Mouse (Mus musculus) spleen, adult 2 months (tissue): ENCODE data around the gene Fra10ac1. TPM values are rescaled to one million over a fixed set of nuclear protein-coding genes. Genes with fewer than 3 reads are reported as not detected.

Source experiments
- DNase-seq, 2 experiments: peaks; one replicate each; pipeline versions ENCODE4 v3.0.0 to v3.0.0-alpha.2; 2012 to 2021; ENCODE audit warnings: low spot score in 2 of 2, low read depth in 1 of 2
- H3K27ac ChIP-seq: fragments of 200-500 bp; 2 replicates; pipeline ENCODE4 v1.5.1; 2012; ENCODE audit warnings: low read length, inconsistent platforms; ENCODE audit not compliant: insufficient read depth
- H3K27me3 ChIP-seq: fragments of 200-500 bp; 2 replicates; pipeline ENCODE4 v1.6.1; 2012; ENCODE audit warnings: mild to moderate bottlenecking, moderate library complexity, low read length, inconsistent platforms; ENCODE audit not compliant: control insufficient read depth, insufficient read depth
- H3K36me3 ChIP-seq: fragments of 200-500 bp; 2 replicates; pipeline ENCODE4 v1.6.1; 2012; ENCODE audit warnings: mild to moderate bottlenecking, low read length, inconsistent platforms; ENCODE audit not compliant: control insufficient read depth, insufficient read depth
- H3K4me1 ChIP-seq: fragments of 200-500 bp; 2 replicates; pipeline ENCODE4 v1.6.1; 2011; ENCODE audit warnings: inconsistent platforms; ENCODE audit not compliant: control insufficient read depth, insufficient read depth, insufficient read length
- H3K4me3 ChIP-seq: fragments of 200-500 bp; 2 replicates; pipeline ENCODE4 v1.5.1; 2011; ENCODE audit warnings: mild to moderate bottlenecking, inconsistent platforms; ENCODE audit not compliant: insufficient read depth, insufficient read length; ENCODE audit errors: extremely low read depth
- CTCF ChIP-seq: fragments of 200-500 bp; IDR thresholded peaks from 2 replicates; pipeline ENCODE4 v1.5.1; 2011; ENCODE audit warnings: mild to moderate bottlenecking, inconsistent platforms; ENCODE audit not compliant: insufficient read depth, insufficient read length, insufficient replicate concordance; ENCODE audit errors: extremely low read depth
- POLR2A ChIP-seq: fragments of 200-500 bp; IDR thresholded peaks from 2 replicates; pipeline ENCODE4 v1.6.1; 2011; ENCODE audit warnings: low read depth, low read length, inconsistent platforms
- WGBS: fragments of 180-500 bp; shearing (Covaris S2); methylation state at CpG from one replicate; pipeline ENCODE4 v1.1.7; 2018; 5-methylcytosine and 5-hydroxymethylcytosine counted together
- polyA plus RNA-seq: library from polyadenylated mRNA; depleted of rRNA; stranded (reverse); fragments of >200 nt; gene quantifications from 2 replicates; pipeline ENCODE4 v1.2.3, GENCODE M21; 2012

The Fra10ac1 gene
- polyA plus RNA-seq, 1 experiment: 2.7 TPM

DNA sequence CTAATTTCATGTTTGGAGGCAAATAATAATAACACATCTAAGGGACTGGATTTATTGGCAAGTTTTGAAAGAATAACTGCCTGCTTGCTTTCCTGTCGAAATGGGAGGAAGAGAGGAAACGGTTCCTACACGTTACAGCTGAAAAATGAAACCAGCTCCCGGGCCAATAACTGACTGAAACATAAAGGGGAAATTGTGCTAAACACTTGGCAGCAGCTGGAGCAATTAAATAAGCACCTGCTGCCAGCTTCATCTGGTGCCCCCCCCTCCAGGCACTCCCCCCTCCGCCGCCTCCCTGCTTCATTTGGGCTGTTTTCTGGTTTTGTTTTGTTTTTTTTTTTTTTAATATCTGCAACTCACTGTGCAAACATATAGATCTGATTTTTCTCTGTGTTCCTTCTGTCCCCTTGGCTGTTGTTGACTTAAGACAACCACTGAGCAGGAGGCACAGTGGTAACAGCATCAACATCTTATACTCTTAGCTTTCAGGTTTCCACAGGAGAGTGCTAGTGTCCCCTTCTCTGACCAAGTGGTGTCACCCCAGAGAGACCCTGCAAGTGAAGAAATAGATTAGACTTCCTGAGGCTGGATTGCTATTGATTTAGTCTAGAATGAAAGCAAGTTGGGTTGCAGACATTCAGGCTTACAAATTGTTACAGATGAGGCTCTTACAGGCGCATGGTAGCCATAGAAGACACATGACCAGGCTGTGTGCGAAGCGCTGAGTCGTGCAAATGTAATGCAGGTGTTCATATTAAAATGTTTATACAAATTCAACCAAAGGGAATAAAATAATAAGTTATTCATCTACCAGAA is 21.6 kb upstream of the Fra10ac1 start:
- Histone ChIP-seq H3K36me3 (no peaks in the 10 kb centered on the region), H3K4me1 (no peaks in the 10 kb centered on the region), H3K27me3 (no peaks in the 10 kb centered on the region), H3K4me3 (no peak overlapping the region), H3K27ac (no peak overlapping the region)
- WGBS: 39% methylated on average over 10 of the region's 10 CpGs
- TF ChIP-seq CTCF (no peak), POLR2A (no peak)
- no peak for DNase-seq

DNA sequence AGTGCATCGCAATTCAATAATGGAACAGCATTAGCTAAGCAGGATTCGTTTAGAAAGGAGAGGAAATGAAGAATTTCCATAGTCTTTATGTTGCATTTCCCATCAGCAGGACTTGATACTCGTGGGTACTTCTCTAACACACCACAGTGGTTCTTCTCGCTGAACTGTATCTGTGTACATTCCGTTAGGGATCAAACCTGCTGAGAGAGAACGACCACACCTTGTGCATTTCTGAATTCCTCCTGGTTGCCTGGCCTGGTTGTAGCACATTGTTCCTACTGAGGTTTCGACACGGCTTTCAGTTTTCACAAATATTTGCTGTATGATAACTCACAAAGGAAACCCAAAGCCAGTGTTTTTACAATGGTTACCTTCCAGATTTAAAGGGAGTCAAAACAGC is 20.8 kb upstream of the Fra10ac1 start:
- Histone ChIP-seq H3K4me1 (no peaks in the 10 kb centered on the region), H3K4me3 (no peak overlapping the region), H3K27ac (no peak overlapping the region), H3K27me3 (no peaks in the 10 kb centered on the region), H3K36me3 (no peaks in the 10 kb centered on the region)
- 76% methylated on average over 8 of the region's 8 CpGs for WGBS
- TF ChIP-seq CTCF (no peak), POLR2A (no peak)
- DNase-seq: no peak

DNA sequence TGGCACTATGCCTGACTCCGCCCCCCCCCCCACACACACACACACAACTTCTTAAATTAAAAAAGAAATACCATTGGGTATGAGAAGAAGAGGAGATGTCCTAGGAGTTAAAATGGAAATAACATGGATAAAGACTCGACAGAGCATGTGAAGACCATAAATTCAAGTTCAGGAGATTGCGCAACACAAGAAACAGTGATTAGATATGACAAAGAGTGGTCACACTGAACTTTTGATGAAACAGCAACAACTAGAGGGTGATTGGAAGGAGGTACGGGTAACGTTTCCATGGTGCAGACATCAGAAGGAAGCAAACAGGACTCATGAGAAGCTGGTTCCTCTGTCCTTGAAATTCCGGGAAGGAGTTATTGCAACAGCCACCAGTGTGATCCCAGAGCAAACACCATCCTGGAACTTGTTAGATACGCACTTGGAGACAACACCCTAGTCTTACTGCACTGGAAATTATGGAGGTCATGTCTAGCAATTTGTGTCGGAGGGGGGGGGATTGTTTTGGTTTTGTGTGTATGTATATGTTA is 18.4 kb upstream of the Fra10ac1 start:
- H3K27ac ChIP-seq: no peak overlapping the region
- 79% methylated on average over 8 of the region's 8 CpGs for WGBS
- H3K36me3 ChIP-seq: no peaks in the 10 kb centered on the region
- no peak for TF ChIP-seq POLR2A
- TF ChIP-seq CTCF: no peak
- no peaks in the 10 kb centered on the region for H3K4me1 ChIP-seq
- no peaks in the 10 kb centered on the region for H3K27me3 ChIP-seq
- no peak overlapping the region for H3K4me3 ChIP-seq
- no peak for DNase-seq

DNA sequence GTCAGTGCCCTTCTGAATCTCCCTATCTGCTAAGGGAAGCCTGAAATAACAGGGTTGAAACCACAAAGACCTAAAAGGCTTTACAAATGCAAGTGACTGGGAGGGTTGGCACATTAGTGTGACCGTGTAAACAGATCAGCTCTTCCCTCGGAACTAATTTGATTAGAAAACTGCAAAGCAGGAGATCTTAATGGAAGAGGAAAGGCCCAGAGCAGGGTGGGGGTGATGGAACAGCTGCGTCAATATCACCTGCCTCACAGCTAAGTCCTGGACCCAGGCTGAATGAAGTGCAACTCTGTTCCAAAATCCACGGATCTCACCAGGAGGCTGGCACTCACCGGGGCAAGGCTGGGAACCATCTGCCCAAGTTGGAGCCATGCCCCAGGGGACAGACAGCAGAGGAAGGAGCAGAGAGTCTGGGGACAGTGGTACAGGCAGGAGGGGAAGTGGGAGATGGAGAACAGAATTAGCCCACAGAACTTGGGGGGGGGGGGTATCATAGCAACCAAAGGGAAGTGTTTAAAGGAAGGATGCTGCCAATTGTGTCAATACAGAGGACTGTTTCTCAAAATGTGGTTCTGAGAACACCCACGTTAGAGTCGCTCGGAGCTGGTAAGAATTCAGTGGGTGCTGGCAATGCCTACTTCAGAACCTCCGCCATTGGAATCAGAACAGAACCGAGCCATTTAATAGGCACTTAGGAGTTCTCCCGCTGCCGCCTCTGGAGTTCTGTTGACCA is 14.4 kb upstream of the Fra10ac1 start:
- Histone ChIP-seq H3K27me3 (no peaks in the 10 kb centered on the region), H3K36me3 (no peaks in the 10 kb centered on the region), H3K4me1 (no peaks in the 10 kb centered on the region), H3K27ac (no peak overlapping the region), H3K4me3 (no peak overlapping the region)
- DNase-seq: no peak
- 52% methylated on average over 12 of the region's 12 CpGs for WGBS
- TF ChIP-seq CTCF (no peak), POLR2A (no peak)

DNA sequence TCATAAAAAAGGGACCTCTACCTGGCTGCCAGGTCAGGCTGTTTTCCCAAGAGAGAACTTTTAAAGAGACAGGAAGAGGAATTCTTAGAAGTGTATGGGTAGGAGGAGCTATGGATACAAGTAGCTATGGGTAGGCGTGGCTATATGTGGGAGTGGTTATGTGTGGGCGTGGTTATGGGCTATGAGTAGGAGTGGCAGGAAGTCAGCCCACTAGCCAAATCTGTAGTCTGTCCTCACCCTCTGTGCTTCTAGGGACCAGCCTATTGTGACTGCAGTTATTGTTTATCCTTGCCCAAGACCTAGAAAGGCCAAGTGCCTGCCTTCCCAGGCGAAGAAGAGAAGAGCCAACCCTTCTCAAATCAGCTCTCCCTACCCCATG is 13.9 kb upstream of the Fra10ac1 start:
- H3K27me3 ChIP-seq: no peaks in the 10 kb centered on the region
- H3K27ac ChIP-seq: no peak overlapping the region
- H3K4me1 ChIP-seq: no peaks in the 10 kb centered on the region
- TF ChIP-seq CTCF (no peak), POLR2A (no peak)
- DNase-seq: no peak
- no peak overlapping the region for H3K4me3 ChIP-seq
- no peaks in the 10 kb centered on the region for H3K36me3 ChIP-seq
- 51% methylated on average over 3 of the region's 3 CpGs for WGBS

DNA sequence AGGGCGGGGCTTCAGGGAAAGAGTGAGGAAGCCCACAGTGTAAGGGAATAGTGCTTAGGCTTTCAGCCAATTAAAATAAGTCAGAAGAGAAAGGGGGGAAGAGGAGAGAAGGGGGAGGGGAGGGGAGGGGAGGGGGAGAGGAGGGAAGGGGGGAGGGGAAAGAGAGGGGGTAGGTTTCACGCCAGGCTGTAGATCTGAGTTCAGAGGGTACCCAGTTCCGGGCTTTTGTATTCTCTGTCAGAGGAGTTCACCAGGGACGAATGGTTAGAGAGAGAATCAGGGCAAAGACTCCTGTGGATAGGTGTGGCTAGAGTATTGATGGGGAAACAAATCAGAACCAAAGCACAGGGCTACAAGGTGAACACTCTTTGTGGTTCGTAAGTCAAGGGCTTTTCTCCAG is 12.6 kb upstream of the Fra10ac1 start:
- TF ChIP-seq CTCF (no peak), POLR2A (no peak)
- Histone ChIP-seq H3K4me3 (no peak overlapping the region), H3K36me3 (no peaks in the 10 kb centered on the region), H3K27me3 (no peaks in the 10 kb centered on the region), H3K4me1 (no peaks in the 10 kb centered on the region), H3K27ac (no peak overlapping the region)
- DNase-seq: no peak
- WGBS: 73% methylated on average over 5 of the region's 5 CpGs

DNA sequence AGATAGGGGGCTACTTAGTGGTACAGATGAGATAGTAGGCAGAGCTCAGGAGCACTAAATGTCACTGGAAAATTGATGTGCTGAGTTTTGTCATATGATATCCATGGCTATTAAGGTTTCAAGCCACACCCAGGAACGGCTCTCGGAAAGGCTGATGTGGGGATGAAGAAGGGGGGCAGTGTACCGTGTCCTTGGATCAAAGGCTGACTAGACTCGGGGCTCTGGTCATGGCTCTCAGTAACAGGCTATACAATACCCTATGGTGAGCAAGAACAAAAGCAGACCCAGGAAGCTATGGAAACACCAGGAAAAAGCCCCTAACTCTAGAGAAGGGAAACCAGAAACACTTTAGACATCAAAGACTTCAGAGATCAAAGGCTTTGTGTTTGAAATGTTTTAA is 8.6 kb upstream of the Fra10ac1 start:
- Histone ChIP-seq H3K4me3 (no peak overlapping the region), H3K4me1 (no peaks in the 10 kb centered on the region), H3K36me3 (no peaks in the 10 kb centered on the region), H3K27me3 (no peaks in the 10 kb centered on the region), H3K27ac (no peak overlapping the region)
- WGBS: 35% methylated on average over 4 of the region's 4 CpGs
- DNase-seq: no peak
- no peak for TF ChIP-seq POLR2A
- no peak for TF ChIP-seq CTCF
